ENCODE assay signal across 11 mouse cellular contexts in the genomic region with DNA sequence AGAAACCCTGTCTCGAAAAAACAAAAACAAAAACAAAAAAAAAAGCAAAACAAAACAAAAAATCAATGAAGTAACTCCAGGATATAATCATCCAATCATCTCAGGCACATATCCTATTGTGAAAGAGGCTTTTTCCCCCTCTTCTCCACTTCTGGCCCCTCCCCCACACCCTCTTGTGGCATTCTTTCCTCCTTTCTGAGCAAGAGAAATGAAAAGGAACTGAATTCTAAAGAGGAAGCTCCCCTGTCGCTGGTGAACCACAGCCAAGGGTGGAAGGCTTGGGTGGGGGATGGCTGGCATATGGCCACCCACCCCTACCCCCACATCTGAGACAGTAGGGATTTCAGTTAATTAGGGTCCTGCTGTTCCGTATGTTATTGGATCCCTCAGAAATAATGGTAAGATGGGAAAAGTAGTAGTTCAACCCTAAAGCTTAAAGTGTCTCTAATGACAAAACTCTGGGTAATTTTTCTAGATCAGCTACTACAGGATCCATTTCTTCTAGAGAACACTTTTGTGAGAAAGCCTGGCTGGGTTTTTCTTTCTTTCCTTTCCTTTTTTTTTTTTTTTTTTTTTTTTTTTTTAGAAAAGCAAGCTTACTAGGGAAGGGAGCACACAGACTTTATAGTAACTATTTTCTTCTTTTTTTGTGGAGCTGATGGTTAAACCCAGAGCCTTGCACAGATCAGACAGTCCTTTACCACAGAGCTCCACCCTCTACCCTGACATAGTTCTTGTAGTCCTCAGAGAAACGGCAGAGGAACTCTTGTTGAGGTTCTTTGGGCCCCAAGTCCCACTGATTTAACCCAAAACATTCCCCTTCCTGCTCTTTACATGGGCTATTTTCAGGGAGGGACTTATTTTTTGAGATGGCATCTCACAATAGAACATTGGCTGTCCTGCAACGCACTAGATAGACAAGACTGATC. TPM values are rescaled to one million over a fixed set of nuclear protein-coding genes. Genes with fewer than 3 reads are reported as not detected.
DNase-seq lines count a peak whose midpoint lies in the region; ATAC-seq and TF ChIP-seq lines count a peak whose summit lies in the region.
"Had no signal": no experiment of that assay in that cellular context is flagged by ENCODE, and none has a peak within 500 bp of the region (broad histone marks: within the 10 kb centered on the region; RNA-seq: fewer than 3 reads in every experiment).

No protein-coding gene starts in this region.

- no peak for DNase-seq in forebrain, embryonic 10.5 days (ENCODE audit: extremely low spot score, low spot score)
- DNase-seq in liver, embryonic 11.5 days (ENCODE audit: low spot score), result no peak
- DNase-seq in lung, postnatal 0 days (ENCODE audit: low spot score), result peak; percentile 67
- peak; percentile 75 for DNase-seq in thymus, postnatal 14 days
- DNase-seq in right cerebral cortex, postnatal 4 days, result no peak
- no peak for DNase-seq in cerebellum, adult 9-11 months
- DNase-seq: kidney, adult 18-20 months had no signal

- peaks cover 52% of the 10 kb centered on the region for H3K4me1 ChIP-seq in forebrain, embryonic 10.5 days
- H3K4me1 ChIP-seq in forebrain, embryonic 13.5 days, result peaks cover 21% of the 10 kb centered on the region
- H3K4me1 ChIP-seq in liver, embryonic 16.5 days (ENCODE audit: control insufficient read depth, low read depth, low read length), result peaks cover 15% of the 10 kb centered on the region
- peaks cover 5% of the 10 kb centered on the region for H3K4me1 ChIP-seq in liver, embryonic 11.5 days (replicated peaks; ENCODE audit: control insufficient read depth, insufficient read depth, low read length)
- H3K4me1 ChIP-seq in lung, postnatal 0 days (ENCODE audit: insufficient read depth, low read depth, low read length), result peaks cover 4% of the 10 kb centered on the region; the same call in 1 of the 2 replicates

- H3K9ac ChIP-seq in forebrain, embryonic 13.5 days, result no peak overlapping the region
- H3K9ac ChIP-seq in liver, embryonic 16.5 days (ENCODE audit: low read depth, low read length), result no peak overlapping the region
- H3K9ac ChIP-seq in liver, embryonic 11.5 days (ENCODE audit: low read depth, low read length), result no peak overlapping the region
- no peak overlapping the region for H3K9ac ChIP-seq in lung, postnatal 0 days (replicated peaks; ENCODE audit: low read depth)
- H3K9ac ChIP-seq: stomach, embryonic 15.5 days had no signal

- 53% methylated on average over 5 of the region's 5 CpGs for WGBS in forebrain, embryonic 10.5 days
- WGBS in forebrain, embryonic 13.5 days, result 43% methylated on average over 5 of the region's 5 CpGs
- WGBS in liver, embryonic 16.5 days (ENCODE audit: insufficient replicate concordance), result 26% methylated on average over 5 of the region's 5 CpGs
- WGBS in liver, embryonic 11.5 days, result 44% methylated on average over 5 of the region's 5 CpGs
- 46% methylated on average over 5 of the region's 5 CpGs for WGBS in lung, postnatal 0 days

- peaks cover 5% of the 10 kb centered on the region; the same call in 1 of the 2 replicates for H3K36me3 ChIP-seq in forebrain, embryonic 10.5 days (replicated peaks)
- H3K36me3 ChIP-seq in forebrain, embryonic 13.5 days (ENCODE audit: poor library complexity, severe bottlenecking), result no peaks in the 10 kb centered on the region
- H3K36me3 ChIP-seq in liver, embryonic 16.5 days (ENCODE audit: control insufficient read depth, insufficient read depth), result no peaks in the 10 kb centered on the region
- no peaks in the 10 kb centered on the region for H3K36me3 ChIP-seq in liver, embryonic 11.5 days (ENCODE audit: control insufficient read depth, insufficient read depth, low read length)
- no peaks in the 10 kb centered on the region for H3K36me3 ChIP-seq in lung, postnatal 0 days (ENCODE audit: insufficient read depth, low read length)
- H3K36me3 ChIP-seq: stomach, embryonic 15.5 days had no signal

- H3K27ac ChIP-seq in forebrain, embryonic 10.5 days, result peak overlapping the region; percentile 30; the same call in 1 of the 2 replicates
- H3K27ac ChIP-seq in forebrain, embryonic 13.5 days, result no peak overlapping the region
- 0 out of 2 replicates have a peak overlapping the region, but pooled peaks have one; percentile 21 for H3K27ac ChIP-seq in liver, embryonic 16.5 days (ENCODE audit: low read length)
- no peak overlapping the region for H3K27ac ChIP-seq in liver, embryonic 11.5 days (ENCODE audit: low read depth, low read length)
- no peak overlapping the region for H3K27ac ChIP-seq in lung, postnatal 0 days (ENCODE audit: low read length)
- H3K27ac ChIP-seq: stomach, embryonic 15.5 days had no signal

- TF ChIP-seq CTCF in lung, postnatal 0 days (IDR thresholded peaks at IDR 0.05), result no peak

- no peak overlapping the region for H3K4me2 ChIP-seq in forebrain, embryonic 13.5 days
- no peak overlapping the region for H3K4me2 ChIP-seq in liver, embryonic 16.5 days (ENCODE audit: low read depth, low read length)
- H3K4me2 ChIP-seq in liver, embryonic 11.5 days, result no peak overlapping the region
- 0 out of 2 replicates have a peak overlapping the region, but pooled peaks have one; percentile 5 for H3K4me2 ChIP-seq in lung, postnatal 0 days (replicated peaks; ENCODE audit: low read depth, low read length)
- H3K4me2 ChIP-seq: stomach, embryonic 15.5 days had no signal

- H3K4me3 ChIP-seq in forebrain, embryonic 10.5 days, result no peak overlapping the region
- H3K4me3 ChIP-seq in forebrain, embryonic 13.5 days, result no peak overlapping the region
- no peak overlapping the region for H3K4me3 ChIP-seq in liver, embryonic 16.5 days (ENCODE audit: low read depth, low read length)
- no peak overlapping the region for H3K4me3 ChIP-seq in liver, embryonic 11.5 days (ENCODE audit: low read depth, low read length)
- H3K4me3 ChIP-seq in lung, postnatal 0 days (ENCODE audit: low read depth, low read length), result no peak overlapping the region
- H3K4me3 ChIP-seq: stomach, embryonic 15.5 days had no signal

- H3K9me3 ChIP-seq in forebrain, embryonic 10.5 days, result no peaks in the 10 kb centered on the region
- H3K9me3 ChIP-seq in forebrain, embryonic 13.5 days (replicated peaks), result no peaks in the 10 kb centered on the region
- H3K9me3 ChIP-seq in liver, embryonic 16.5 days (replicated peaks; ENCODE audit: control insufficient read depth, low read length), result no peaks in the 10 kb centered on the region
- no peaks in the 10 kb centered on the region for H3K9me3 ChIP-seq in liver, embryonic 11.5 days (ENCODE audit: control insufficient read depth, low read length)
- H3K9me3 ChIP-seq in lung, postnatal 0 days (ENCODE audit: low read length), result no peaks in the 10 kb centered on the region
- H3K9me3 ChIP-seq: stomach, embryonic 15.5 days had no signal

- TF ChIP-seq EP300 in lung, postnatal 0 days (IDR thresholded peaks at IDR 0.05), result no peak

- H3K27me3 ChIP-seq in forebrain, embryonic 10.5 days (ENCODE audit: poor library complexity, severe bottlenecking), result peaks cover 33% of the 10 kb centered on the region
- peaks cover 14% of the 10 kb centered on the region for H3K27me3 ChIP-seq in forebrain, embryonic 13.5 days
- peaks cover 30% of the 10 kb centered on the region for H3K27me3 ChIP-seq in liver, embryonic 16.5 days (ENCODE audit: control insufficient read depth, insufficient read depth, low read depth, low read length)
- H3K27me3 ChIP-seq in liver, embryonic 11.5 days (replicated peaks; ENCODE audit: control insufficient read depth, insufficient read depth, low read length), result peaks cover 15% of the 10 kb centered on the region
- H3K27me3 ChIP-seq in lung, postnatal 0 days (replicated peaks; ENCODE audit: insufficient read depth, low read length), result no peaks in the 10 kb centered on the region

- ATAC-seq in forebrain, embryonic 13.5 days, result no peak
- ATAC-seq in liver, embryonic 16.5 days (ENCODE audit: low read depth), result no peak
- ATAC-seq in liver, embryonic 11.5 days (replicated peaks; ENCODE audit: low FRiP score), result no peak
- ATAC-seq in lung, postnatal 0 days, result no peak

RNA-seq across cellular contexts. Expression of a gene that starts 1.9 kb away (rescaled TPM):
- 0.10 TPM in 2 replicates for polyA plus RNA-seq in forebrain, embryonic 10.5 days (2016; fragmentation: Nextera tagmentation; extraction: Ambion mirVana)
- 0.12 and 0.16 TPM in 2 replicates for polyA plus RNA-seq in forebrain, embryonic 13.5 days (2015; fragmentation: Nextera tagmentation; extraction: Ambion mirVana)
- polyA plus RNA-seq in liver, embryonic 16.5 days (2015; fragmentation: Nextera tagmentation; extraction: Ambion mirVana), result 0.09 and 0.17 TPM in 2 replicates
- not detected in 2 replicates for polyA plus RNA-seq in liver, embryonic 11.5 days (2014; fragmentation: Nextera tagmentation; extraction: Ambion mirVana)
- polyA plus RNA-seq in lung, postnatal 0 days (2015; fragmentation: Nextera tagmentation; extraction: Ambion mirVana), result 0.07 and 0.13 TPM in 2 replicates
- polyA plus RNA-seq: neural tube, embryonic 11.5 days had no signal

RNA-seq across cellular contexts. Expression of a gene that starts 5.1 kb away (rescaled TPM):
- polyA plus RNA-seq in forebrain, embryonic 10.5 days (2016; fragmentation: Nextera tagmentation; extraction: Ambion mirVana), result 30.4 and 32.7 TPM in 2 replicates
- polyA plus RNA-seq in forebrain, embryonic 13.5 days (2015; fragmentation: Nextera tagmentation; extraction: Ambion mirVana), result 19.7 and 20.9 TPM in 2 replicates
- polyA plus RNA-seq in liver, embryonic 16.5 days (2015; fragmentation: Nextera tagmentation; extraction: Ambion mirVana), result 3.4 and 3.7 TPM in 2 replicates
- 16.2 and 17.9 TPM in 2 replicates for polyA plus RNA-seq in liver, embryonic 11.5 days (2014; fragmentation: Nextera tagmentation; extraction: Ambion mirVana)
- 27.4 and 32.9 TPM in 2 replicates for polyA plus RNA-seq in lung, postnatal 0 days (2015; fragmentation: Nextera tagmentation; extraction: Ambion mirVana)

RNA-seq across cellular contexts. Expression of a gene that starts 5.9 kb away (rescaled TPM):
- polyA plus RNA-seq in forebrain, embryonic 10.5 days (2016; fragmentation: Nextera tagmentation; extraction: Ambion mirVana), result 4.7 and 5.5 TPM in 2 replicates
- 3.0 and 3.8 TPM in 2 replicates for polyA plus RNA-seq in forebrain, embryonic 13.5 days (2015; fragmentation: Nextera tagmentation; extraction: Ambion mirVana)
- polyA plus RNA-seq in liver, embryonic 16.5 days (2015; fragmentation: Nextera tagmentation; extraction: Ambion mirVana), result 3.9 and 5.1 TPM in 2 replicates
- 3.9 and 4.2 TPM in 2 replicates for polyA plus RNA-seq in liver, embryonic 11.5 days (2014; fragmentation: Nextera tagmentation; extraction: Ambion mirVana)
- 4.1 and 4.3 TPM in 2 replicates for polyA plus RNA-seq in lung, postnatal 0 days (2015; fragmentation: Nextera tagmentation; extraction: Ambion mirVana)

RNA-seq across cellular contexts. Expression of a gene that starts 27.5 kb away (rescaled TPM):
- 12.2 and 12.8 TPM in 2 replicates for polyA plus RNA-seq in forebrain, embryonic 10.5 days (2016; fragmentation: Nextera tagmentation; extraction: Ambion mirVana)
- polyA plus RNA-seq in forebrain, embryonic 13.5 days (2015; fragmentation: Nextera tagmentation; extraction: Ambion mirVana), result 12.9 and 14.6 TPM in 2 replicates
- 1.3 and 1.5 TPM in 2 replicates for polyA plus RNA-seq in liver, embryonic 16.5 days (2015; fragmentation: Nextera tagmentation; extraction: Ambion mirVana)
- 10.1 and 14.1 TPM in 2 replicates for polyA plus RNA-seq in liver, embryonic 11.5 days (2014; fragmentation: Nextera tagmentation; extraction: Ambion mirVana)
- polyA plus RNA-seq in lung, postnatal 0 days (2015; fragmentation: Nextera tagmentation; extraction: Ambion mirVana), result 12.3 and 12.6 TPM in 2 replicates

RNA-seq across cellular contexts. Expression of a gene that starts 31.4 kb away (rescaled TPM):
- polyA plus RNA-seq in forebrain, embryonic 10.5 days (2016; fragmentation: Nextera tagmentation; extraction: Ambion mirVana), result 9.2 and 9.4 TPM in 2 replicates
- 18.0 and 18.7 TPM in 2 replicates for polyA plus RNA-seq in forebrain, embryonic 13.5 days (2015; fragmentation: Nextera tagmentation; extraction: Ambion mirVana)
- polyA plus RNA-seq in liver, embryonic 16.5 days (2015; fragmentation: Nextera tagmentation; extraction: Ambion mirVana), result 0.37 and 0.41 TPM in 2 replicates
- polyA plus RNA-seq in liver, embryonic 11.5 days (2014; fragmentation: Nextera tagmentation; extraction: Ambion mirVana), result 4.4 and 5.6 TPM in 2 replicates
- polyA plus RNA-seq in lung, postnatal 0 days (2015; fragmentation: Nextera tagmentation; extraction: Ambion mirVana), result 1.9 and 2.2 TPM in 2 replicates

Comparison
In these comparisons a context has a peak if more than half of its experiments do, and no peak if none do; other contexts are left out.
1. H3K27ac ChIP-seq: peak in forebrain, embryonic 10.5 days (single experiment) and liver, embryonic 16.5 days (single experiment); none in forebrain, embryonic 13.5 days (single experiment), liver, embryonic 11.5 days (single experiment) and lung, postnatal 0 days (single experiment).
2. DNase-seq: peak in lung, postnatal 0 days (single experiment) and thymus, postnatal 14 days (single experiment); none in forebrain, embryonic 10.5 days (single experiment), liver, embryonic 11.5 days (single experiment), right cerebral cortex, postnatal 4 days (single experiment) and cerebellum, adult 9-11 months (single experiment).